Mouse (Mus musculus): Measurements from ENCODE around the gene Fnd3c2. TPM values are rescaled to one million over a fixed set of nuclear protein-coding genes. Genes with fewer than 3 reads are reported as not detected.
"Not testable (repeated sequence)": the region's sequence is repeated elsewhere in the genome, so short reads cannot be mapped to it uniquely, and the experiment has no call there.

Gene Fnd3c2
- not detected in 2 replicates for polyA plus RNA-seq (2015; fragmentation: Nextera tagmentation; extraction: Ambion mirVana)

- H3K27ac ChIP-seq (replicated peaks): no peak within 1 kb of the TSS
- H3K27me3 ChIP-seq: no peaks in the 10 kb centered on the region
- 45% methylated on average over 4 of the region's 4 CpGs for WGBS (ENCODE audit: insufficient replicate concordance)
- no peaks in the 10 kb centered on the region for H3K4me1 ChIP-seq (replicated peaks)
- no peaks in the 10 kb centered on the region for H3K36me3 ChIP-seq (replicated peaks)
- H3K9ac ChIP-seq: no peak within 1 kb of the TSS
- H3K9me3 ChIP-seq (replicated peaks): no peaks in the 10 kb centered on the region
- ATAC-seq (ENCODE audit: insufficient read depth): no peak
- no peak within 1 kb of the TSS for H3K4me3 ChIP-seq (replicated peaks)
- no peak within 1 kb of the TSS for H3K4me2 ChIP-seq
These were observed at the start of gene Fnd3c2 for GRCm38 (mm10) chrX:106255276-106255675. TSS of gene Fnd3c2 (minus strand) at chrX:106255376.

- Histone ChIP-seq H3K27ac (replicated peaks) (no peak overlapping the region), H3K36me3 (replicated peaks) (no peaks in the 10 kb centered on the region), H3K9me3 (replicated peaks) (no peaks in the 10 kb centered on the region), H3K4me1 (replicated peaks) (no peaks in the 10 kb centered on the region), H3K27me3 (no peaks in the 10 kb centered on the region), H3K4me2 (no peak overlapping the region), H3K9ac (no peak overlapping the region), H3K4me3 (replicated peaks) (no peak overlapping the region)
- no peak for ATAC-seq (ENCODE audit: insufficient read depth)
- 65% methylated on average over 2 of the region's 2 CpGs for WGBS (ENCODE audit: insufficient replicate concordance)
These were observed 29.3 kb upstream of the Fnd3c2 start for GRCm38 (mm10) chrX:106284441-106284840.

GRCm38 (mm10) chrX:106221058-106221457, 34.1 kb downstream of the Fnd3c2 start, which contains the start of gene Taf9b:
TSS of gene Taf9b (minus strand) at chrX:106221158.
- no peak within 1 kb of the TSS for H3K9ac ChIP-seq
- no peaks in the 10 kb centered on the region for H3K36me3 ChIP-seq (replicated peaks)
- no peaks in the 10 kb centered on the region for H3K9me3 ChIP-seq (replicated peaks)
- H3K4me2 ChIP-seq: peak within 1 kb of the TSS; percentile 75
- no peaks in the 10 kb centered on the region for H3K4me1 ChIP-seq (replicated peaks)
- WGBS (ENCODE audit: insufficient replicate concordance): 80% methylated on average over 25 of the region's 25 CpGs
- no peak for ATAC-seq (ENCODE audit: insufficient read depth)
- peak within 1 kb of the TSS; percentile 71 for H3K4me3 ChIP-seq (replicated peaks)
- H3K27ac ChIP-seq (replicated peaks): no peak within 1 kb of the TSS
- no peaks in the 10 kb centered on the region for H3K27me3 ChIP-seq

GRCm38 (mm10) chrX:106219171-106220032, 35.8 kb downstream of the Fnd3c2 start:
- no peaks in the 10 kb centered on the region for H3K27me3 ChIP-seq
- WGBS (ENCODE audit: insufficient replicate concordance): 16% methylated on average over 60 of the region's 60 CpGs

GRCm38 (mm10) chrX:106209100-106209499, 46.1 kb downstream of the Fnd3c2 start:
- no peak for ATAC-seq (ENCODE audit: insufficient read depth)
- Histone ChIP-seq H3K4me1 (replicated peaks) (no peaks in the 10 kb centered on the region), H3K9ac (no peak overlapping the region), H3K4me3 (replicated peaks) (no peak overlapping the region), H3K27me3 (no peaks in the 10 kb centered on the region), H3K9me3 (replicated peaks) (no peaks in the 10 kb centered on the region), H3K4me2 (no peak overlapping the region), H3K27ac (replicated peaks) (no peak overlapping the region), H3K36me3 (replicated peaks) (no peaks in the 10 kb centered on the region)
- 73% methylated on average over 2 of the region's 2 CpGs for WGBS (ENCODE audit: insufficient replicate concordance)

More at GRCm38 (mm10) chrX:106219171-106220032, 35.8 kb downstream of the Fnd3c2 start:
- Histone ChIP-seq H3K4me1 (replicated peaks) (no peaks in the 10 kb centered on the region), H3K27ac (replicated peaks) (no peak overlapping the region), H3K9me3 (replicated peaks) (no peaks in the 10 kb centered on the region), H3K4me3 (replicated peaks) (peak overlapping the region; percentile 71), H3K4me2 (peak overlapping the region; percentile 75), H3K36me3 (replicated peaks) (no peaks in the 10 kb centered on the region), H3K9ac (peak overlapping the region; percentile 69)
- ATAC-seq (ENCODE audit: insufficient read depth): peak; percentile 88

GRCm38 (mm10) chrX:106198904-106199303, 56.3 kb downstream of the Fnd3c2 start:
- Histone ChIP-seq H3K36me3 (replicated peaks) (peaks cover 49% of the 10 kb centered on the region), H3K9me3 (replicated peaks) (no peaks in the 10 kb centered on the region), H3K27ac (replicated peaks) (no peak overlapping the region), H3K4me2 (no peak overlapping the region), H3K4me1 (replicated peaks) (no peaks in the 10 kb centered on the region), H3K9ac (no peak overlapping the region), H3K27me3 (no peaks in the 10 kb centered on the region), H3K4me3 (replicated peaks) (no peak overlapping the region)
- ATAC-seq (ENCODE audit: insufficient read depth): no peak
- WGBS (ENCODE audit: insufficient replicate concordance): 64% methylated on average over 5 of the region's 5 CpGs

GRCm38 (mm10) chrX:106197308-106197707, 57.9 kb downstream of the Fnd3c2 start:
- no peak for ATAC-seq (ENCODE audit: insufficient read depth)

GRCm38 (mm10) chrX:106194361-106194760, 60.8 kb downstream of the Fnd3c2 start:
- not testable (repeated sequence) for H3K27ac ChIP-seq (replicated peaks); H3K9ac ChIP-seq; H3K9me3 ChIP-seq (replicated peaks); H3K4me3 ChIP-seq (replicated peaks); ATAC-seq (ENCODE audit: insufficient read depth); H3K27me3 ChIP-seq; H3K4me1 ChIP-seq (replicated peaks); H3K4me2 ChIP-seq
- H3K36me3 ChIP-seq (replicated peaks): peaks cover 27% of the 10 kb centered on the region
- WGBS (ENCODE audit: insufficient replicate concordance): 65% methylated on average over 6 of the region's 6 CpGs

More at GRCm38 (mm10) chrX:106197308-106197707, 57.9 kb downstream of the Fnd3c2 start:
- H3K27ac ChIP-seq (replicated peaks): no peak overlapping the region
- H3K27me3 ChIP-seq: no peaks in the 10 kb centered on the region
- H3K36me3 ChIP-seq (replicated peaks): peaks cover 47% of the 10 kb centered on the region
- no peak overlapping the region for H3K4me2 ChIP-seq
- H3K9me3 ChIP-seq (replicated peaks): no peaks in the 10 kb centered on the region
- H3K4me3 ChIP-seq (replicated peaks): no peak overlapping the region
- H3K4me1 ChIP-seq (replicated peaks): no peaks in the 10 kb centered on the region
- H3K9ac ChIP-seq: no peak overlapping the region
- 54% methylated on average over 5 of the region's 5 CpGs for WGBS (ENCODE audit: insufficient replicate concordance)

- peak overlapping the region; percentile 72; the same call in 1 of the 2 replicates for H3K4me2 ChIP-seq
- no peak overlapping the region for H3K27ac ChIP-seq (replicated peaks)
- ATAC-seq (ENCODE audit: insufficient read depth): no peak
- no peak overlapping the region for H3K9ac ChIP-seq
- no peak overlapping the region for H3K4me3 ChIP-seq (replicated peaks)
- peaks cover 2% of the 10 kb centered on the region for H3K36me3 ChIP-seq (replicated peaks)
- no peaks in the 10 kb centered on the region for H3K9me3 ChIP-seq (replicated peaks)
- no peaks in the 10 kb centered on the region for H3K27me3 ChIP-seq
- 43% methylated on average over 4 of the region's 4 CpGs for WGBS (ENCODE audit: insufficient replicate concordance)
- H3K4me1 ChIP-seq (replicated peaks): peaks cover 19% of the 10 kb centered on the region
These were observed 65.1 kb downstream of the Fnd3c2 start for GRCm38 (mm10) chrX:106190091-106190490.

GRCm38 (mm10) chrX:106189356-106189755, 65.8 kb downstream of the Fnd3c2 start:
- 0 out of 2 replicates have a peak, but pooled peaks cover 2% of the 10 kb centered on the region for H3K27me3 ChIP-seq
- no peak overlapping the region for H3K9ac ChIP-seq
- peaks cover 19% of the 10 kb centered on the region for H3K4me1 ChIP-seq (replicated peaks)
- 25% methylated on average over 5 of the region's 5 CpGs for WGBS (ENCODE audit: insufficient replicate concordance)
- no peaks in the 10 kb centered on the region for H3K9me3 ChIP-seq (replicated peaks)
- H3K4me3 ChIP-seq (replicated peaks): peak overlapping the region; percentile 63
- peak overlapping the region; percentile 72 for H3K4me2 ChIP-seq
- no peak for ATAC-seq (ENCODE audit: insufficient read depth)
- no peak overlapping the region for H3K27ac ChIP-seq (replicated peaks)
- no peaks in the 10 kb centered on the region; the same call in none of the 2 replicates for H3K36me3 ChIP-seq (replicated peaks)

GRCm38 (mm10) chrX:106187737-106188136, 67.4 kb downstream of the Fnd3c2 start:
- no peaks in the 10 kb centered on the region for H3K9me3 ChIP-seq (replicated peaks)
- 0 out of 2 replicates have a peak, but pooled peaks cover 3% of the 10 kb centered on the region for H3K27me3 ChIP-seq
- H3K27ac ChIP-seq (replicated peaks): peak overlapping the region; percentile 62
- H3K36me3 ChIP-seq (replicated peaks): no peaks in the 10 kb centered on the region
- ATAC-seq (ENCODE audit: insufficient read depth): no peak
- peak overlapping the region; percentile 52 for H3K9ac ChIP-seq
- peak overlapping the region; percentile 63 for H3K4me3 ChIP-seq (replicated peaks)
- WGBS (ENCODE audit: insufficient replicate concordance): 20% methylated on average over 12 of the region's 12 CpGs
- H3K4me1 ChIP-seq (replicated peaks): peaks cover 19% of the 10 kb centered on the region
- H3K4me2 ChIP-seq: peak overlapping the region; percentile 72

All from liver, embryonic 15.5 days (tissue).